Mouse (Mus musculus) brain, embryonic 14.5 days (tissue): ENCODE measurements around the gene Rbbp7.

Experiments used
- CTCF ChIP-seq: fragments of 200-500 bp; IDR thresholded peaks from 2 replicates; pipeline ENCODE4 v1.5.1; 2012; ENCODE audit warnings: inconsistent platforms, mild to moderate bottlenecking, moderate library complexity, borderline replicate concordance; ENCODE audit not compliant: insufficient read depth, insufficient read length; ENCODE audit errors: extremely low read depth
- POLR2A ChIP-seq: fragments of 200-500 bp; IDR thresholded peaks from 2 replicates; pipeline ENCODE4 v1.6.1; 2012; ENCODE audit warnings: mild to moderate bottlenecking, inconsistent platforms, borderline replicate concordance; ENCODE audit not compliant: poor library complexity, insufficient read depth, insufficient read length, severe bottlenecking; ENCODE audit errors: extremely low read depth

DNA sequence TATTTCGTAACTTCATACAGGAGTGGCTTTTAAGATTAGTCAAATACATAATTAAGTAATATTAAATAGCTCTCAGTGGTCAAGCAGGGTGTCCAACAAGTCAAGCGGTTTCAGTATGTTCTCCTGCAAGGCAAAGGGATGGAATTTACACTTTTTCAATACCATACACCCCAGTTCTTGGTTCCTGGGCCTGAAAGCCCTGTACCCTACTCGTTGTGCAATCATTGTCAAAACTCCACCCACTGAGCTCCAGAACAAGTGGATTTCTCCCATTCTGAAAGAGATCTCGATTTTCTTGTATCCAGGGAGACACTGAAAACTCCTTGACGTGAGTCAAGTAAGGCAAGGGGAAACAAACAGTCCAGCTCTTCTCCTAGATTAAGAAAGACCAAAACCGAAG, 67.8 kb downstream of the Rbbp7 start:
- no peak for TF ChIP-seq POLR2A
- TF ChIP-seq CTCF: no peak
